Mouse (Mus musculus) MEL-GATA-1-ER (cell line): ENCODE data around the gene Ergic1.

Source experiments
- DNase-seq: peaks from one replicate; pipeline ENCODE4 v3.0.0-alpha.2; 2012; ENCODE audit warnings: low read depth; ENCODE audit errors: extremely low read depth

The Ergic1 gene

GRCm38 (mm10) chr17:26624999-26625398 is 63.7 kb downstream of the Ergic1 start:
- no peak for DNase-seq

- no peak for DNase-seq
Measured at GRCm38 (mm10) chr17:26625521-26626010, 64.3 kb downstream of the Ergic1 start.

- no peak for DNase-seq
Measured at GRCm38 (mm10) chr17:26628479-26628878, 67.2 kb downstream of the Ergic1 start.

- DNase-seq, result no peak
Measured at GRCm38 (mm10) chr17:26628936-26629335, 67.6 kb downstream of the Ergic1 start.

- no peak for DNase-seq
Measured at GRCm38 (mm10) chr17:26631811-26632327, 70.6 kb downstream of the Ergic1 start.

GRCm38 (mm10) chr17:26633186-26633585 is 71.9 kb downstream of the Ergic1 start:
- no peak for DNase-seq

GRCm38 (mm10) chr17:26633926-26634325 is 72.6 kb downstream of the Ergic1 start:
- no peak for DNase-seq

- no peak for DNase-seq
Measured at GRCm38 (mm10) chr17:26634539-26634938, 73.2 kb downstream of the Ergic1 start.

GRCm38 (mm10) chr17:26635951-26636350 is 74.7 kb downstream of the Ergic1 start:
- no peak for DNase-seq

- DNase-seq, result no peak
Measured at GRCm38 (mm10) chr17:26637851-26638250, 76.6 kb downstream of the Ergic1 start.

- peak; percentile 7 for DNase-seq
Measured at GRCm38 (mm10) chr17:26638655-26639054, 77.4 kb downstream of the Ergic1 start.

- DNase-seq, result no peak
Measured at GRCm38 (mm10) chr17:26639791-26640190, 78.5 kb downstream of the Ergic1 start.

GRCm38 (mm10) chr17:26640286-26640740 is 79.0 kb downstream of the Ergic1 start:
- DNase-seq, result no peak

GRCm38 (mm10) chr17:26643456-26643855 is 82.2 kb downstream of the Ergic1 start:
- DNase-seq, result no peak

GRCm38 (mm10) chr17:26643993-26644392 is 82.7 kb downstream of the Ergic1 start:
- no peak for DNase-seq

GRCm38 (mm10) chr17:26644509-26645410 is 83.5 kb downstream of the Ergic1 start:
- no peak for DNase-seq

GRCm38 (mm10) chr17:26645411-26645854 is 84.1 kb downstream of the Ergic1 start:
- DNase-seq, result no peak

- DNase-seq, result no peak
Measured at GRCm38 (mm10) chr17:26647283-26647682, 86.0 kb downstream of the Ergic1 start.

GRCm38 (mm10) chr17:26649565-26649964 is 88.3 kb downstream of the Ergic1 start:
- DNase-seq, result no peak

- no peak for DNase-seq
Measured at GRCm38 (mm10) chr17:26650451-26651363, 89.4 kb downstream of the Ergic1 start.

GRCm38 (mm10) chr17:26658854-26659572 is 97.7 kb downstream of the Ergic1 start:
- no peak for DNase-seq
